Mouse (Mus musculus): ENCODE measurements around the gene Rab31. TPM values are rescaled to one million over a fixed set of nuclear protein-coding genes. Genes with fewer than 3 reads are reported as not detected.

Rab31 gene
- total and polyA plus RNA-seq, 3 experiments = 0.79 to 2.8 (median 1.2) TPM

DNA sequence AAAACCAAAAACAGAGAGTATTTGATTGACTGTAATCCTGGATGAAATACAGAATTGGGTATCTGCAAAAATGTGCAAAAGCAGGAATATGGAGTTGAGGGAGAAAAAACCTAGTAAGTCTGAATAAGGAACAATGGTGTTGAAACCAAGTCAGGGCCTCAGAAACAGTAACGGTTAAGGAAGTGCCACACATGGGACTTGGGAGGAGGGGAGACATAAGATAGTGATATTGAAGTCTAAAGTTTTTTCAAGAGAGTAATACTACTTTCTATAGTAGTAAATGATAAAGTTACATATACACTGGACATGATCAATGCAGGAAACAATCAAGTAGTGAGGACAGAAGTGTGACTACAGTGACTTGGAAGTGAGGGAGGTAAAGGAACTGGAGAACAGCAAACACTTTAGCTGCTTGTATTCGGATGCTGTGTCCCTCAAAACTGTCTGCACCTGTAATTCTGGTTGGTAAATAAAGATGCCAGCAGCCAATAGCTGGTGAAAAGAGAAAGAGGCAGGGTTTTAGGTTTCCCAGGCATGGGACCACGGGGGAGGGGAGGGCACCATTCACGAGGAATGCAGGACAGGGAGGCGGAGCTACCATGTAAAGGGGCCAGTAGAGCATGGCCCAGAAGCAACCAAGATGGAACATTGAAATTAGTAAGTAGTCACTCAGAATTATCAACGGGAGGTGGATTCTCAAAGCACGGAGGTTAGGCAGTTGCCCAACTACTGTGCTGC, 164.8 kb downstream of the Rab31 start:
- H3K4me2 ChIP-seq (ENCODE audit: insufficient read depth, low read depth, poor library complexity, severe bottlenecking) = no peak overlapping the region
- peaks cover 11 to 70% of the 10 kb centered on the region in 2 experiments for H3K4me1 ChIP-seq (ENCODE audit: control insufficient read depth in 1 of 2, insufficient read depth in 2 of 2)
- TF ChIP-seq ZKSCAN1 (IDR thresholded peaks at IDR 0.05; ENCODE audit: borderline replicate concordance, low read depth, low read length) (no peak), CTCF (conservative IDR thresholded peaks at IDR 0.05 in 1 of 2, IDR thresholded peaks at IDR 0.05 in 1 of 2; ENCODE audit: low read depth in 2 of 2, low read length in 2 of 2) (no peak), CHD2 (IDR thresholded peaks at IDR 0.05; ENCODE audit: low read length) (no peak), JUND (conservative IDR thresholded peaks at IDR 0.05; ENCODE audit: low read depth, low read length) (no peak), MXI1 (IDR thresholded peaks at IDR 0.05; ENCODE audit: low read depth, low read length) (no peak)
- no peak overlapping the region for H3K9ac ChIP-seq (ENCODE audit: insufficient read depth, low read depth)
- no peak for DNase-seq (ENCODE audit: extremely low read depth)
- no peaks in the 10 kb centered on the region for H3K27me3 ChIP-seq (replicated peaks)
- no peak overlapping the region for H3K27ac ChIP-seq (ENCODE audit: insufficient read depth, low read depth)
- peaks cover 87% of the 10 kb centered on the region for H3K79me2 ChIP-seq (replicated peaks; ENCODE audit: control insufficient read depth, extremely low read depth, insufficient read depth, poor library complexity, severe bottlenecking)
- no peaks in the 10 kb centered on the region for H3K9me3 ChIP-seq (replicated peaks; ENCODE audit: low read length)
- peaks cover 4 to 14% of the 10 kb centered on the region in 2 experiments for H3K36me3 ChIP-seq (replicated peaks in 1 of 2; ENCODE audit: control insufficient read depth in 1 of 2, insufficient read depth in 1 of 2, low read length in 1 of 2)
- in situ Hi-C loops (cut with MboI; ENCODE audit: low pct_ligation_motif_present, low pct_unique_long_range_greater_than_20kb, low sequenced_read_pairs) (no loop called here), dilution Hi-C loops (cut with MboI; ENCODE audit: extremely low pct_ligation_motif_present, extremely low pct_unique_long_range_greater_than_20kb, low sequenced_read_pairs) (no loop called here)
- H3K4me3 ChIP-seq (replicated peaks in 1 of 3; ENCODE audit: low read depth in 2 of 3, low read length in 2 of 3, poor library complexity in 1 of 3) = no peak overlapping the region

- Histone ChIP-seq H3K79me2 (replicated peaks; ENCODE audit: control insufficient read depth, extremely low read depth, insufficient read depth, poor library complexity, severe bottlenecking) (peaks cover 78% of the 10 kb centered on the region), H3K27me3 (replicated peaks) (no peaks in the 10 kb centered on the region), H3K27ac (ENCODE audit: insufficient read depth, low read depth) (no peak overlapping the region), H3K4me1 (ENCODE audit: control insufficient read depth in 1 of 2, insufficient read depth in 2 of 2) (peaks cover 11 to 67% of the 10 kb centered on the region in 2 experiments), H3K4me3 (replicated peaks in 1 of 3; ENCODE audit: low read depth in 2 of 3, low read length in 2 of 3, poor library complexity in 1 of 3) (no peak overlapping the region), H3K4me2 (ENCODE audit: insufficient read depth, low read depth, poor library complexity, severe bottlenecking) (no peak overlapping the region), H3K9me3 (replicated peaks; ENCODE audit: low read length) (no peaks in the 10 kb centered on the region), H3K36me3 (replicated peaks in 1 of 2; ENCODE audit: control insufficient read depth in 1 of 2, insufficient read depth in 1 of 2, low read length in 1 of 2) (peaks cover 4 to 14% of the 10 kb centered on the region in 2 experiments), H3K9ac (ENCODE audit: insufficient read depth, low read depth) (no peak overlapping the region)
- TF ChIP-seq MAX (IDR thresholded peaks at IDR 0.05; ENCODE audit: low read length) = no peak
- no peak for TF ChIP-seq USF1 (IDR thresholded peaks at IDR 0.05; ENCODE audit: low read depth, low read length)
- TF ChIP-seq GABPA (IDR thresholded peaks at IDR 0.05; ENCODE audit: insufficient replicate concordance, low read depth, low read length) = no peak
- no peak for TF ChIP-seq RCOR1 (conservative IDR thresholded peaks at IDR 0.05; ENCODE audit: low read depth, low read length)
- TF ChIP-seq TCF12 (IDR thresholded peaks at IDR 0.05; ENCODE audit: low read depth, low read length) = no peak
- TF ChIP-seq HCFC1 (IDR thresholded peaks at IDR 0.05; ENCODE audit: low read depth, low read length) = no peak
- TF ChIP-seq IRF4 (IDR thresholded peaks at IDR 0.05; ENCODE audit: low read depth, low read length) = no peak
- no peak for TF ChIP-seq POLR2AphosphoS2 (IDR thresholded peaks at IDR 0.05; ENCODE audit: low read depth, low read length)
- no peak for DNase-seq (ENCODE audit: extremely low read depth)
- in situ Hi-C loops (cut with MboI; ENCODE audit: low pct_ligation_motif_present, low pct_unique_long_range_greater_than_20kb, low sequenced_read_pairs) (no loop called here), dilution Hi-C loops (cut with MboI; ENCODE audit: extremely low pct_ligation_motif_present, extremely low pct_unique_long_range_greater_than_20kb, low sequenced_read_pairs) (no loop called here)
Measured at GRCm38 (mm10) chr17:65606014-65606413, 166.5 kb downstream of the Rab31 start.

- dilution Hi-C loops (cut with MboI; ENCODE audit: extremely low pct_ligation_motif_present, extremely low pct_unique_long_range_greater_than_20kb, low sequenced_read_pairs) = no loop called here
- H3K4me1 ChIP-seq (ENCODE audit: control insufficient read depth in 1 of 2, insufficient read depth in 2 of 2) = peaks cover 11 to 66% of the 10 kb centered on the region in 2 experiments
- H3K9me3 ChIP-seq (replicated peaks; ENCODE audit: low read length) = no peaks in the 10 kb centered on the region
- H3K4me2 ChIP-seq (ENCODE audit: insufficient read depth, low read depth, poor library complexity, severe bottlenecking) = no peak overlapping the region
- no peak overlapping the region for H3K4me3 ChIP-seq (replicated peaks in 1 of 3; ENCODE audit: low read depth in 2 of 3, low read length in 2 of 3, poor library complexity in 1 of 3)
- H3K79me2 ChIP-seq (replicated peaks; ENCODE audit: control insufficient read depth, extremely low read depth, insufficient read depth, poor library complexity, severe bottlenecking) = peaks cover 80% of the 10 kb centered on the region
- H3K27me3 ChIP-seq (replicated peaks) = no peaks in the 10 kb centered on the region
- DNase-seq (ENCODE audit: extremely low read depth) = no peak
- no peak overlapping the region for H3K9ac ChIP-seq (ENCODE audit: insufficient read depth, low read depth)
- in situ Hi-C loops (cut with MboI; ENCODE audit: low pct_ligation_motif_present, low pct_unique_long_range_greater_than_20kb, low sequenced_read_pairs) = no loop called here
- no peak overlapping the region for H3K27ac ChIP-seq (ENCODE audit: insufficient read depth, low read depth)
- H3K36me3 ChIP-seq (replicated peaks in 1 of 2; ENCODE audit: control insufficient read depth in 1 of 2, insufficient read depth in 1 of 2, low read length in 1 of 2) = peaks cover 4 to 11% of the 10 kb centered on the region in 2 experiments
- TF ChIP-seq MAZ (IDR thresholded peaks at IDR 0.05; ENCODE audit: low read depth, low read length) (no peak), USF2 (conservative IDR thresholded peaks at IDR 0.05; ENCODE audit: low read depth, low read length) (no peak), KAT2A (IDR thresholded peaks at IDR 0.05; ENCODE audit: insufficient replicate concordance, low read length) (no peak), NELFE (IDR thresholded peaks at IDR 0.05; ENCODE audit: low read depth, low read length) (no peak), CTCF (conservative IDR thresholded peaks at IDR 0.05 in 1 of 2, IDR thresholded peaks at IDR 0.05 in 1 of 2; ENCODE audit: low read depth in 2 of 2, low read length in 2 of 2) (no peak), CHD2 (IDR thresholded peaks at IDR 0.05; ENCODE audit: low read length) (no peak), EP300 (IDR thresholded peaks at IDR 0.05; ENCODE audit: low read length) (no peak), POLR2A (IDR thresholded peaks at IDR 0.05; ENCODE audit: low read depth, low read length) (no peak), MXI1 (IDR thresholded peaks at IDR 0.05; ENCODE audit: low read depth, low read length) (no peak), IRF4 (IDR thresholded peaks at IDR 0.05; ENCODE audit: low read depth, low read length) (no peak), TCF12 (IDR thresholded peaks at IDR 0.05; ENCODE audit: low read depth, low read length) (no peak), UBTF (IDR thresholded peaks at IDR 0.05; ENCODE audit: low read depth, low read length) (no peak), SIN3A (IDR thresholded peaks at IDR 0.05; ENCODE audit: low read length) (no peak), ZMIZ1 (IDR thresholded peaks at IDR 0.05; ENCODE audit: low read depth, low read length) (no peak), MYC (IDR thresholded peaks at IDR 0.05; ENCODE audit: low read depth, low read length) (no peak), MEF2A (IDR thresholded peaks at IDR 0.05; ENCODE audit: borderline replicate concordance, low read depth, low read length) (no peak), NRF1 (IDR thresholded peaks at IDR 0.05; ENCODE audit: low read depth, low read length) (no peak)
Measured at GRCm38 (mm10) chr17:65604892-65605291, 167.7 kb downstream of the Rab31 start.

All from CH12.LX (cell line).